Mouse (Mus musculus): ENCODE measurements around the gene Ier5l. TPM values are rescaled to one million over a fixed set of nuclear protein-coding genes. Genes with fewer than 3 reads are reported as not detected.
A peak's percentile ranks its signal among the peaks of the same experiment; 100 is the strongest.

Ier5l gene
- polyA plus RNA-seq (2015; fragmentation: Nextera tagmentation; extraction: Ambion mirVana) = 1.8 and 2.0 TPM in 2 replicates

GRCm38 (mm10) chr2:30474039-30474438, at the start of gene Ier5l:
Gene Ier5l, minus strand, starts transcription at chr2:30474219.
- Histone ChIP-seq H3K9ac (replicated peaks) (peak within 1 kb of the TSS; percentile 97), H3K27ac (peak within 1 kb of the TSS; percentile 91), H3K4me3 (replicated peaks) (peak within 1 kb of the TSS; percentile 83), H3K4me2 (replicated peaks) (peak within 1 kb of the TSS; percentile 89), H3K4me1 (replicated peaks) (peaks cover 27% of the 10 kb centered on the region), H3K27me3 (peaks cover 7% of the 10 kb centered on the region; the same call in 1 of the 2 replicates), H3K9me3 (no peaks in the 10 kb centered on the region), H3K36me3 (no peaks in the 10 kb centered on the region)
- peak; percentile 91 for ATAC-seq
- WGBS = under 1% methylated on average over 37 of the region's 37 CpGs

- WGBS = 78% methylated on average over 8 of the region's 8 CpGs
- Histone ChIP-seq H3K27ac (no peak overlapping the region), H3K27me3 (no peaks in the 10 kb centered on the region), H3K4me2 (replicated peaks) (no peak overlapping the region), H3K9me3 (no peaks in the 10 kb centered on the region), H3K4me3 (replicated peaks) (no peak overlapping the region), H3K4me1 (replicated peaks) (no peaks in the 10 kb centered on the region), H3K36me3 (no peaks in the 10 kb centered on the region), H3K9ac (replicated peaks) (no peak overlapping the region)
- ATAC-seq = no peak
These were observed 49.7 kb upstream of the Ier5l start for GRCm38 (mm10) chr2:30523727-30524126.

- H3K4me1 ChIP-seq (replicated peaks) = peaks cover 6% of the 10 kb centered on the region; the same call in 1 of the 2 replicates
- no peaks in the 10 kb centered on the region for H3K27me3 ChIP-seq
- H3K27ac ChIP-seq = no peak overlapping the region
- ATAC-seq = 0 out of 2 replicates have a peak, but pooled peaks have one; percentile 17
- no peaks in the 10 kb centered on the region for H3K36me3 ChIP-seq
- H3K4me2 ChIP-seq (replicated peaks) = no peak overlapping the region
- H3K9me3 ChIP-seq = no peaks in the 10 kb centered on the region
- H3K9ac ChIP-seq (replicated peaks) = no peak overlapping the region
- no peak overlapping the region for H3K4me3 ChIP-seq (replicated peaks)
- 80% methylated on average over 16 of the region's 16 CpGs for WGBS
These were observed 36.8 kb upstream of the Ier5l start for GRCm38 (mm10) chr2:30510711-30511380.

GRCm38 (mm10) chr2:30507138-30507727, 33.2 kb upstream of the Ier5l start:
- H3K9me3 ChIP-seq = no peaks in the 10 kb centered on the region
- no peak overlapping the region for H3K4me3 ChIP-seq (replicated peaks)
- no peak for ATAC-seq
- no peaks in the 10 kb centered on the region for H3K36me3 ChIP-seq
- peaks cover 11% of the 10 kb centered on the region; the same call in 1 of the 2 replicates for H3K4me1 ChIP-seq (replicated peaks)
- H3K27me3 ChIP-seq = no peaks in the 10 kb centered on the region
- no peak overlapping the region for H3K4me2 ChIP-seq (replicated peaks)
- WGBS = 68% methylated on average over 11 of the region's 11 CpGs
- H3K9ac ChIP-seq (replicated peaks) = no peak overlapping the region
- H3K27ac ChIP-seq = no peak overlapping the region

- Histone ChIP-seq H3K4me2 (replicated peaks) (no peak overlapping the region), H3K4me1 (replicated peaks) (peaks cover 5% of the 10 kb centered on the region; the same call in 1 of the 2 replicates), H3K27ac (no peak overlapping the region), H3K9me3 (no peaks in the 10 kb centered on the region), H3K27me3 (no peaks in the 10 kb centered on the region), H3K9ac (replicated peaks) (no peak overlapping the region), H3K36me3 (no peaks in the 10 kb centered on the region), H3K4me3 (replicated peaks) (no peak overlapping the region)
- 50% methylated on average over 21 of the region's 23 CpGs for WGBS
- peak; percentile 53 for ATAC-seq
These were observed 29.9 kb upstream of the Ier5l start for GRCm38 (mm10) chr2:30503677-30504621.

GRCm38 (mm10) chr2:30501701-30502100, 27.7 kb upstream of the Ier5l start:
- Histone ChIP-seq H3K27me3 (no peaks in the 10 kb centered on the region), H3K4me3 (replicated peaks) (no peak overlapping the region), H3K9me3 (no peaks in the 10 kb centered on the region), H3K4me1 (replicated peaks) (peaks cover 5% of the 10 kb centered on the region; the same call in 1 of the 2 replicates), H3K4me2 (replicated peaks) (no peak overlapping the region), H3K27ac (no peak overlapping the region), H3K9ac (replicated peaks) (no peak overlapping the region), H3K36me3 (no peaks in the 10 kb centered on the region)
- ATAC-seq = no peak
- 83% methylated on average over 7 of the region's 7 CpGs for WGBS

GRCm38 (mm10) chr2:30495909-30496861, 22.2 kb upstream of the Ier5l start:
- ATAC-seq = peak; percentile 98
- Histone ChIP-seq H3K36me3 (no peaks in the 10 kb centered on the region), H3K9ac (replicated peaks) (peak overlapping the region; percentile 48; the same call in 1 of the 2 replicates), H3K27me3 (no peaks in the 10 kb centered on the region), H3K4me1 (replicated peaks) (peaks cover 8% of the 10 kb centered on the region), H3K4me3 (replicated peaks) (peak overlapping the region; percentile 38), H3K27ac (0 out of 2 replicates have a peak overlapping the region, but pooled peaks have one; percentile 39), H3K4me2 (replicated peaks) (peak overlapping the region; percentile 62), H3K9me3 (no peaks in the 10 kb centered on the region)
- WGBS = 25% methylated on average over 22 of the region's 22 CpGs

GRCm38 (mm10) chr2:30495000-30495908, 21.2 kb upstream of the Ier5l start:
- Histone ChIP-seq H3K27ac (no peak overlapping the region), H3K4me3 (replicated peaks) (peak overlapping the region; percentile 38; the same call in 1 of the 2 replicates), H3K27me3 (no peaks in the 10 kb centered on the region), H3K9me3 (no peaks in the 10 kb centered on the region), H3K4me2 (replicated peaks) (peak overlapping the region; percentile 62; the same call in 1 of the 2 replicates), H3K9ac (replicated peaks) (no peak overlapping the region), H3K4me1 (replicated peaks) (peaks cover 8% of the 10 kb centered on the region), H3K36me3 (no peaks in the 10 kb centered on the region)
- peak; percentile 54 for ATAC-seq
- 78% methylated on average over 8 of the region's 8 CpGs for WGBS

GRCm38 (mm10) chr2:30490384-30490783, 16.4 kb upstream of the Ier5l start:
- ATAC-seq = no peak
- no peak overlapping the region for H3K9ac ChIP-seq (replicated peaks)
- no peak overlapping the region for H3K4me3 ChIP-seq (replicated peaks)
- 67% methylated on average over 2 of the region's 2 CpGs for WGBS
- no peaks in the 10 kb centered on the region for H3K27me3 ChIP-seq
- H3K27ac ChIP-seq = no peak overlapping the region
- H3K9me3 ChIP-seq = no peaks in the 10 kb centered on the region
- no peaks in the 10 kb centered on the region for H3K36me3 ChIP-seq
- no peaks in the 10 kb centered on the region for H3K4me1 ChIP-seq (replicated peaks)
- no peak overlapping the region for H3K4me2 ChIP-seq (replicated peaks)

- Histone ChIP-seq H3K4me3 (replicated peaks) (no peak overlapping the region), H3K27ac (no peak overlapping the region), H3K4me1 (replicated peaks) (no peaks in the 10 kb centered on the region), H3K27me3 (no peaks in the 10 kb centered on the region), H3K36me3 (no peaks in the 10 kb centered on the region), H3K9ac (replicated peaks) (0 out of 2 replicates have a peak overlapping the region, but pooled peaks have one; percentile 21), H3K9me3 (no peaks in the 10 kb centered on the region), H3K4me2 (replicated peaks) (no peak overlapping the region)
- WGBS = 33% methylated on average over 7 of the region's 7 CpGs
- ATAC-seq = no peak
These were observed 13.6 kb upstream of the Ier5l start for GRCm38 (mm10) chr2:30487597-30487996.
